Mouse (Mus musculus) hindlimb bud, embryonic 11.5 days (tissue): ENCODE results near the gene Inip.

Experiments used
- DNase-seq: peaks from one replicate; pipeline ENCODE4 v3.0.0-alpha.2; 2012; ENCODE audit warnings: low read depth, low spot score; ENCODE audit errors: extremely low spot score

The Inip gene

DNA sequence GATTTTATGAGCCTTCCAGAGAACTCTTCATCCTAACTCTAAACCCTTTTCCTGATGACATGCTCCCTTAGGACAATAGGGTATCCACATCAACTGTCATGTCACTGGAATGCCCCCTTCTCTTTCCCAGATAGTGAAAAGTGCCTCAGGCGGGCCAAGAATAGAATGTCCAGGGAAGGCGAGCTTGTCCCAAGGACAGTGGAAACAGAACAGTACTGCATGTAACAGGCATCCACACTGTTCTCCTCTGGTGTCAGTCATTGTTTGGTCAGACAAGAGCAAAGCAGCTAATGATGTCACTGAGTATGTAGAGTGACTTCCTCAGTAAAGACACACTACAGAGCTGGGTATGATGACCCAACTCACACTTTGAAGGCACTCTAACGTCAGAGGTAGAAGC is 23.6 kb downstream of the Inip start:
- no peak for DNase-seq

DNA sequence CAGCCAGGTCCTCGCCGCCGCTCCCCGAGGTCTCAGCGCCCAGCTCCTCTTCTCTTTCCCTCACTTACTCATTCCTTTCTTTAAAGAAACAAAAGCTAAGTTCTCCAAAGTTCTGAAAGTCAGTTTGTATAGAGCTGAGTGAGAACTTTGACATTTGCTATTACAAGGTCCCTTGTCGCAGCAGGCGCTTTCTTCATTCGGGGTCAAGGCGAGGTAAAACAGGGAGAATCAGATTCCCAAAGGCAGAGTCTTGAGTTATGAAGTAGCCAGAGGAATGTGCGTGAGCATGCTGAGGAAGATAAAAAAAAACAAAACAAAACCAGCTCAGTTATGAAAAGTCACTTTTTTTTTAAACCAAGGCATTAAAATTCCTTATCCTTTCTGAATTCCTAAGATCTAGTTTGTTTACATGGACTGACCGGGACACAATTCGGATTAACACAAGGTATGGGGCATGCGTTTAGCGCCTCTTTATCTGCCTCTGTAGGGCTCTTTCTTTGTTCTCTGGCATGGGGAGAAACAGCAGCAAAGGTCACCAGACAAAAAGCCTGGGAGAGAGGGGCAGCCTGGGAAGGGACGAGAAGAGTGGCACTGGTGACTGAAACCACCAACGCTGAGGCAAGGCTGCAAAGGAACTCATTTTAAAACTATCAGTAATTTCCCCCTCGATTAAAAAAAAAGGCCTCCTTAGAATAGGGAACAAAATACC is 29.1 kb downstream of the Inip start:
- no peak for DNase-seq

DNA sequence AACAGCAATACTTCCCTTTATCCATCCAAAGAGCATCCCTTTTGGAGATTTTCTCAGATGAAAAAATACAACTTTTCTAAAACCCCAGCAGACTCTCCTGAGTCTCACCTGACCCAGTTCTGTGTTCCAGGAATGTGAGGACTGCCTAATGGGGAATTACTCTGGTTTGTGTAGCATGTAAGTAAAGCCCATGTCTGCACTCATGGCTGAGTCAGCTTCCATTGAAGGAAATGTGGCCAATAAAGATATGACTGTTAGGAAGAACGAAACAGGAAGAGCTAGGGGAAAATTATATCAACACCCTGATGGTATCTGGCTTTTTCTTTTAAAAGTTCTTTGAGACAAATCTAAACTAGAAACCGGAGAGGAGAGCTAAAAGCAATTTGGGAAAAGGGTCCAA is 33.7 kb downstream of the Inip start:
- DNase-seq = no peak

DNA sequence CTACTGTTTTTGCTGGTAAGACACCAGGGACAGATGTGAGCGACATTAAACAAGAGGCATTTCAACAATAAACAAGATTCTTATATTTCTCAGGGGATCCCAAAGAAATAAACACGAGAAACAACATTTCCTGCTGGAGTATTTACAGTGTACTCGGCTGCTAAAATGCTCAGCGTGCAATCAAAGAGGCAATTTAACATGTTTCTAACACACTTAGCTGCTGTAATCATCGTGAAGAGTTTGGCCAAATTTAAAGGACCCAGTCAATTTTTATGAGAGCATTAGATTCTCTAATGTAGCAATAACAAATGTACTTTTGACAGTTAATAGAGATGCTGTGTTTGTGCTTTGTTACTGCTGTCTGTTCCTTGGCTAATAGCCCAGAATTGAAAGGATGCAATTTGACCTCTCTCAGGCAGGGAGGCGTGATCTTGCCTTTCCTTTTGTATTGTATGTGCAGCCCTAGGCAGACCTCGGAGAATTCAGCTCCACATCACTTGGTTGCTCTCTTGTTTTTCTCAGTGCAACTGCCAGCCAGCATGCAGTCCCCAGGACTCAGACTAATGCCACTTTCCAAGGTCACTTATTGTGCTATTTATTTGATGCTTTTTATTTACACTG is 35.9 kb downstream of the Inip start:
- DNase-seq = no peak

DNA sequence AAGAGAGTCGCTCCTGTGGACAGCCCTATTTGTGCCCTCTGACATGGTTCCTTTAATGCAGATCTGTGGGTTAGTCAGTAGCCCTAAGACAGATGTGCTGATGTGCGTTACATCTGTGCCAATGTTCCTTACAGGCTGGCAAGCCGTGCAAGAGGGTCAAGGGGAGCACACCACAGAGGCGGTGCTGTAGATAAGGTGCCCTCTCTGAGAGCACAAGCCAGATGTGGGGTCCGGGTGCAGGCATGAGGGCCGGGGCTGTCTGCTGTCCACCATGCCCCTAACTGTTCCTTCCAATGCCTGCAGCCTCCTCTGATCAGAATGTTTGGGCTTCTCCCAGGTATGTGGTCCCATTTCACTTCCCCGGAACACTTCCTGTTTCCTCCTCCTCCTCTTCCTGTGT is 36.4 kb downstream of the Inip start:
- DNase-seq = no peak

DNA sequence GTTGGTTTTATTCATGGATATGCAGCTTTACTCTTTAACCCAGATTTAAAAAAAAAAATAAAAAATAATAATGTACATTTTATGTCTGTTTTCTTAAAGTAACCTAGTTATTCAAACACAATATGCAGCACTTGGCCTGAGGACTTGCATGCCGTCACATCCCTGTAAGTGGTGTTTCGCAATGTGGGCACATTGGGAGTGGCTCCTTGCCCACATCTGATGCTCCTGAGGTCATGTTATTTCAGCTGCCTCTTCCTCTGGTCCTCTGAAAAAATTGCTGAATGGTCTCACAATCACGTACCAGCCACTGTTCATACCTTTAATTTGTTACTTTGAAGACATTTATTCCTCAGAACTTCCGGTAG is 40.0 kb downstream of the Inip start:
- DNase-seq = no peak

DNA sequence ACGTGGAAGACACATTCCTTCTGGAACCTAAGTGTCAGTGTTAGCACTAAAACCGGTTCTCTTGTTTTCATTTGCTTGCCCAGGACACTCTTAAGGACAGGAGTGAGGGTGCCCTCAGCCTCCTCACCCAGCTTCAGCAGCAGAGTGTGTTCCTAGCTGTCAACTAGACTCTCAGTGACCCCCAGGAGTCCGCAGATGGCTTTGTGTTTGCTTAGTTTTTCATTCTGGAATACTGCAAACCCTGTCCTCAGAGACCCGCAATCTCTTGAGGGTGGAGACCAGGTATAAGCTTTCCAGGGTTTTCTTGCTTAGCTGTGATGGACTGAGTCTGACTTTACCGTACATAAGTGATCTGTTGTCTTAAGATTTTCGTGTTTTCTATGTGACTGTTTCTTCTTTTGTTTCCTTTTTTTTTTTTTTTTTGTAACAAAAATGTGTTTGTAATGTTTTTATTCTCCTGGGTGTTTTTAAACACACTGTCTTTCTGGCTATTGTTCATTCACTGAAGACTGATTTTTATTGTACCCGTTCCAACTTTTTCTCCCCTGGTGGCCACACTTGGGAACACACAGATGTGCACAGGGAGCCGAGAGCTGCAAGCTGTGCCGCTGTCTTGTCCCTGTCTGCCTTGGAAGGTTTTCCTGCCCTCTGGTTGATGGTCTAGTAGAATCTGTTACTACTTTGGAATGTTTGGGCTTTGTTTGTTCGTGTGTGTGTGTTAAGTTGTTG is 40.6 kb downstream of the Inip start:
- DNase-seq = no peak

DNA sequence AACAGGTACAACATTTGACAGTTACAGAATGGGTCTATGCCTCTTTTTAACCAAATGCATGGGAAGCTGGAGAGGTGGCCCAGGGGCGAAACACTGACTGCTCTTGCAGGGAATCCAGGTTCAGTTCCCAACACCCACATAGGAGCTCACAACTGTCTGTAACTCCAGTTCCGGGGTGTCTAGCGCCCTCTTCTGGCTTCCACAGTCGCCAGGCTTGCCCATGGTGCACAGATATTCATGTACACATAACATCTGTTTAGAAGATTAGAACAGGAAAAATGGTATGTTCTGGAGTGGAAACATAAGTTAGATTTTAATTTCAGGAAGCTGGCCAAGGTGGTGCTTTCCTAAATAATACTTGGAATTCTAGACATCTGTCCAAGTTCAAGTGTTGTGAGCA is 41.4 kb downstream of the Inip start:
- no peak for DNase-seq

DNA sequence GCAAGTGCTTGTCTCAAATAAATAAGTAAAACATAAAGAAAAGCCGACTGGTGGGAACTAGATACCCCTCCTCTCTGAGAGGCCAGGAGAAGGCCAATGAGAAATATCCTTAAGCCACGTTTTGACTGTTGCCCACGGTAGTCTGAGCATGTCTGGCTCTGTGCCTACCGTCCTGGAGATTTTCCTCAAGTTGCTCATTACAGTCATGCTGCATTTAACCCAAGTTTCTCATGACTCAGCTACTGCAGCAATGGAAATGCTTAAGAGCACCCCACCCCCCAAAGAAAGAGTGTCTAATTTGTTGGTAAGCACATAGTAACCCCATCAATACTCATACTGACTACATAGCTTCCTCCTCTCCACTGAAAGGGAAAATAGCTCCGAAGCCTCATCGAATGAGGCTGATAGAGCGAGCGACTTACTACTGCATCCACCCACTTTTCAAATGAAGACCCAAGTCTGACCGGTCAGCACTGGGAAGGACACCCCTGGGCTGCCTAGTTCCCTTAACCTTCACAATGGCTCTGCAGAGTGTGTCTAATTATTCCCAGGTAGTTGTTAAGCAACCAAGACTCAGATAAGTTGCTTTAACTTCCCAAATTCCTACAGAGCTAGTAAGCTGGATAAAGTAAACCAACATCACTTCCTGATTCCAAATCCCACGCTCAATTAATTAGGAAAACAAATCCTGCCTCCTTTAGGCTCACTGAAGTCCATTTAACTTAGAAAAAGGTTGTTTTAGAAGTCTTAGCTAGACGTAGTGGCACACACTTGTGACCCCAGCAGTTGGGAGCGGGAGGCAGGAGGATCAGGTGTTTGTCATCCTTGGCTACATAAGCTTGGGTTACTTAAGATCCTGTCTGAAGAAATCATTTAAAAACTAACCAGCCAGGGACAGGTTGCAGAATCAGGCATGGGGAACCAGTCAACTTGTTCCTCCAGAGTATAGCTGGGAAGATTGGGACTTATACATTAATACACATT is 43.6 kb downstream of the Inip start:
- no peak for DNase-seq

DNA sequence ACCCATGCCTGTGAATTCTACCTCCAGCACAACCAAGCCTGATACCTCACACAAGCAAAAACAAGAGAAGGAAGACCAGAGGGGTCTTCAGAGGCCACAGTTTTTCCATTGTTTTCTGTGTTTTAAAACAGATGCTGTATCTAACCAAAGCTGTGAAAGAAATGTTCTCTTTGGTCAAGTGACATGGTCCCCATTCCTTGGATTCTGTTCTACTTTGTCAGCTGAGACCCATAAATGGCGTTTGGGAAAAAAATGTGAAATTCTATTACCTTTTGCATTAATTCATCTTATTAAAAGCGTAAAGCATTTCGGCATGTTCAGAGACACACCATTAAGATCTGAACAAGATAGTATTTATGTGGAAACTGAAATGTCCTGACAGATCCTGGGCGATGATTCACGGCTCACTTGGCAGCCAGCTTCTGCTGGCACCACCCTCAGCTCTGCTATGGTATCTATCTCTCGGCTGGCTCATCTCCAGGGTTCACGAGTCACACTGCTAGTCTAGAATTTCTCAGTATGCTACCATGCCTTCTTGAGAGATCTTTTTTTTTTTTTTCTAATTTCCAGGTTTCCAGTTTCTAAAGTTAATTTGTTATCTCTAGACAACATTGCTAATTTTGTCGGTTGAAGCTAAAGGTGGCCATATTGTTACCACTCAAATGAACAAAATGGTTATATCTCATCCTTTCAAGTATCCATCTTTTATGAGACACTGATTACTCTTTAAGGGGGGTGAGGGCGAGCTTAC is 44.9 kb downstream of the Inip start:
- DNase-seq = no peak

DNA sequence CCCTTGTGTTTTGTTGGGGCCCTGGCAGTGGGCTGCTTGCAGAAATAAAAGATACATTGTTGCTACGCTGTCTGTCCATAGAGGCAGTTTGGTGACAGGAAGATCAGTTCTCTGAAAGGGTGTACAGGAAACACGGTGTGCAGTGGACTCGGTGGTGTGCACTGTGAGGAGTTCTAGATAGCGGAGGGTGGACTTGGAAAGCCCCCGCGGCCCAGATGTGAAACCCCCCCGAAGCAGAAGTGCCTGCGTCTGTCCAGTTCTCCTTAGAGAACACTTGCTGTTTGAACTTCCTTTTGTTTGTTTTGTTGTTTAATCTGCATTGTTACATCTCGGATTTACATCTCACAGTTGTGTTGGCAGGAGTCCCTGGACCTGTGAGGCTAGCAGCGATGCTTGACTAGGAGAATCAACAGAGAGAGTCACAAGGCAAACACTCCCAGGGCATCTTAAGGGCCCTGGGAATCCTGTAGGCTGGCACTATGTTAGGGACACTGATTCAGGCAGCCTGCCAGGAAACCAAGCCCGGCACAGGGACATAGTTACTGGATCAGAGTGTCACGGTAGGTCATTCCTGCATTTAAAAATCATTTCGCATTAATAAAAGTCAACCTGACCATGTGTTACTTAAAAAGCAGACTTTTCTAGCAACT is 47.8 kb downstream of the Inip start:
- DNase-seq = no peak

DNA sequence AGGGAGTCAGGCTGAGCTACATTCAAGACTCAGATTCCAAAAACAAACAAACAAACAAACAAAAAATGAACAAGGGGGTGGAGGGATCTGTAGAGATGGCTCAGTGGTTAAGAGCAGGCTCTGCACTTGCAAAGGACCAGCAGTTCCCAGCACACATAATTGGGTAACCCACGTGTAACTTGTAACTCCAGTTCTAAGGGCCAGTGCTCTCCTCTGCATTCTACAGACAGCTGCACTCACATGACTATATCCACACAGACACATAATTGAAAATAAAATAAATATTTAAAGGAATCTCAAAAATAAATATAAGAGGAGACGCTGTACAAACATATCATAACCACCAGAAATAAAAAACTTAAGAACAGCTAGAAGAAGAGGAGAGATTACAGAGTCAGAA is 61.5 kb downstream of the Inip start:
- no peak for DNase-seq

DNA sequence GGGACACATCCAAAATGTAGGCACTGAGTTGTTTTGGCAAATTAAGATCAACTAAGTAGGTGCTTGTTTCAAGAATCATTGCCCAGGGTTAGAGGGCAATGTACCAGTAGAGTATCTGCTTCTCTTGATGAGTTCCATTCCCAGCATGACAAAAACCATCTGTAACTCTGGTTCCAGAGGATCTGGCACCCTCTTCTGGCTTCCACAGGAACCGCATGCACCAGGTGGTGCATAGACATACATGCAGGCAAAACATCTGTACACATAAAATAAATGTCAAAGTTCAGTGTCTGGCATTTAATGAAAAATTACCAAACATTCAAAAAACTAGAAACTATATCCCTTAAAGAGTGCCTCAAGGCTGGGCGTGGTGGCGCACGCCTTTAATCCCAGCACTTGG is 62.1 kb downstream of the Inip start:
- DNase-seq = no peak

DNA sequence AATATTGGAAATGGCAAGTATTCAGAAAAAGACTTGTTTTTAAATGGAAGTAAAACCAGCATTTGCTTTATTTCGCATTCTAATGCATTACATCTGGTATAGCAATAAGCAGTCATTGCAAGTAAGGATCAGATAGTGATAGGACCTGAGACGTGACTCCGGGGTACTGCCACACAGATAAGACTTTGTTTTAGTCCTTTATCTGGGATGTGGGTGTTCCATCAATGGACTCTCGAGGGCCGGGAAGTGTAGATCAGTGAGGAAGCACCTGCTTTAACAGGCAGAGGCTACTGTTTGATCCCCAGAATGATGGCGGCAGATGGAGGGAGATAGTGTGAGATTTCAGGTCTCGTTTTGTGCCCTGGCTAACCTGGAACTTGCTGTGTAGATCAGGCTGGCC is 69.8 kb downstream of the Inip start:
- DNase-seq = no peak

DNA sequence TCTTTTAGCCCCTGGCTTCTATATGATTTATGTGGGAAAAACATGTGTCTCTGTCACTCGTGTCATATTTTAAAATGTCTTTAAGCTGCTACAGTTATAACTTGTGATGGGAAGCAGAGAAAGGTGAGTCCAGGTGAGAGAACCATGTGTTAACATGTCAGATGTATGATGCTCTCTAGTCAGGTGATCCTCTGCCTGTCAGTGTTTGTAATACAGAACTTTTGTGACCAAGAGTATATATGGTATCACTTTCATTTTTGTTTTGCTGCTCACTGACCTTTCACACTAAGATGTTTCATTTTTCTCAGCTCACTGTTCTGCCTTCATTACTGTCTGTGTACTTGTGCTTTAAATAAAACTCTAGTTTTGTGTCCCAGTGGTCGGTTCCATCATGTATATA is 72.5 kb downstream of the Inip start:
- no peak for DNase-seq

DNA sequence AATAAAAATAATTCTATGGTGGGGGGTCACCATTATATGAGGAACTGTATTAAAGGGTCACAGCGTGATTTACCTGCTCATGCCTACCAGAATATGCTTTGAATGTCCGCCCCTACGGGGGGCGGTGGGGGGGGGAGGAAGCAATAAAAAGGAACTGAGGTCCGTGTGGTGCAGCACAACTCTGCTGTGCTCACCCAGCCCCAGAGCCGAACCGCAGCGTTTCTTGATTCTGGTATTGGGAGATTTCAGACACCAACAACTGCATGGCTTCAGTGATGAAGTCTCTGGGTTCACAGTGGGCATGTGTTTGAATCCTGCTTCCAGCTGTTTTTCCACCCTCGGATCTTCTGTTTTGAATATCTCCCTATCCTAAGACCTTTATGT is 73.5 kb downstream of the Inip start:
- DNase-seq = no peak

DNA sequence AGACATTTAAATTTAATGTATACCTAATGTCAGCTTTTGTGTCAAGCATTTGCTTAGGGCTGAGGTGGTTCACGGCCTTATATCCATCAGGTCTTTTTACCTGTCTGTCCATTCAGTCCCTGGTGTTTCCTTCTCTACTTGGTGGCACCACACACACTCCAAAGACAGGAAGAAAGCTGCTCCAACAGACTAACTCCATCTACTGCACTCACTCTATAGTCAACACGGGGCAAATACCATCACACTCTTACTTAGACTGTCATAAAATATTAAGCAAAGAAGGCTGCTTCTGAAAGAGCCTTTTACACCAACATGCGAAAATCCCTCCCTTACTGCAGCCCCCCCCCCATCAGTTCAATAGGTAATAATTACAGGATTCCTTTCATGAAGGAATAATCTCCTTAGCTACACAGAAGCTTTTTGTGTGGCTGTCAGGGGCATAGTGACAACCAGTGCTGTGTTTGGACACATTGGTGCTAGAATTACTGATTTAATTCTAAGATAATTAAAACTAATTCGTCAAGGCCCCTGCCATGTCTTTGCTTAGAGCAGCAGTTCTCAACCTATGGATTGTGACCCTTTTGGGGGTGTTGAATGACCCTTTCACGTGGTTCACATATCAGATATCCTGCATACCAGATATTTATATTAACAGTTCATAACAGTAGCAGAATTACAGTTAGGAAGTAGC is 74.1 kb downstream of the Inip start:
- no peak for DNase-seq

DNA sequence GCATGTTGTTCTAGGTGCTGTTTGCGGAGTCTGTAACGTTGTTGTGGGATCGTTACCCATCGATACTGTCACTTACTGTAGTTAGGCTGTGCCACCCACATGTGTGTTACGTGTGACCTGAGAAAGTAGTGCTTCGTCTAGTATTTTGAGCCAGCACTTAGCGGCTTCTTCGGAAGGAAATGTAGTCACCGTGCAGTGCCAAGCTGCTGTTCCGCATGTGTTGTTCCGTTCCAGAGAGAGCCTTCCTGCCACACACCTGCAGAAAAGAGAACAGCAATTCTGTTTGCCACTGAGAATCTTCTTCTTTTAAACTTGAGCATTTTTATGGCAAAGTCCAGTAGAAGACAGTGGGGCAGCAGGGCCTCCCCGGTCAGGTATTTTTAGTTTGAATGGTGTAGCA is 74.9 kb downstream of the Inip start:
- no peak for DNase-seq

DNA sequence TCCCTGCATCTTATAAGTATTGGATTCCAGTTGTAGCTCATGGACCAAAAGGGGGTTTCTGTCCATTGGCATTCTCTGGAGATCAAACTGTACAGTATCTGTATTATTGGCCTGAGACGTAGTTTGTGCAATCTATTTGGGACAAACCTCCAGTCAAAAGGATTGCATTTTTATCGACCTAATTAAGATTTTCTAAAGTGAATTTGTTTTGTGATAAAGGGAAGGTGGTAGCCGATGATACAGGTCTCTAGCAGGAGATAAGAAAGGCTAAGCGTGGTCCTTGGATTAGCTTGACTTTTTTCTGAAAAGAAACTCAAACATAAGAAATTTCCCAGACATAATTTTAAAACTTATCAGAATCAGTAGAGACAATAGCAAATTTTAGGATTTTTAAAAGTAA is 75.8 kb downstream of the Inip start:
- no peak for DNase-seq

DNA sequence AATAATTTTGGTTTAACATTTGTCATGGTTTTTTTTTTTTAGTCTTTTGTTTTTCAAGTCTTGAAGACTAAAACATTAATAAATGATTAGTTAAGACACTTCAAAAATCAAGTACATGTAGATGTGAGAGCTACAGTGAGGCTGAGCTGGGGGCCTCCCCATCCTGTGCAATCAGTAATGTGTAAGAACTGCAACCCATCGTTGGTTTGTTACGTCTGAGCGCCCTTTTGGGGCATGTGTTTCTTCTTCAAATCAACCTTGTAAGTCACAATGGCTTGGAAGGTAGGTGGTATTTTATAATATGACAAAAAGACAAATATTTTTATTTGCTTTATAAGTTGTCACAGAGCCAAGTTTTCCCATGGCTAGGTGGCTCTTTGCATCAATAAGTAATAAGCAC is 79.6 kb downstream of the Inip start:
- DNase-seq = no peak
